Mouse (Mus musculus) liver, embryonic 11.5 days (tissue): ENCODE data around the gene Nudt14. TPM values are rescaled to one million over a fixed set of nuclear protein-coding genes. Genes with fewer than 3 reads are reported as not detected.

Source experiments
- ATAC-seq: fragments of 200-750 bp; cut with Nextera tagmentation; replicated peaks from 2 replicates; pipeline ENCODE4 v1.8.0; 2017; ENCODE audit warnings: moderate number of reproducible peaks, mild to moderate bottlenecking, moderate TSS enrichment, moderate library complexity; ENCODE audit not compliant: low FRiP score
- DNase-seq: peaks from one replicate; pipeline ENCODE4 v3.0.0-alpha.2; 2017; ENCODE audit warnings: low spot score
- H3K27ac ChIP-seq: fragments of 300-500 bp; sonication (generic); 2 replicates; pipeline ENCODE4 v1.5.1; 2014; ENCODE audit warnings: mild to moderate bottlenecking, low read depth, low read length, control low read depth
- H3K27me3 ChIP-seq: fragments of 300-500 bp; sonication (generic); replicated peaks from 2 replicates; pipeline ENCODE4 v1.6.1; 2014; ENCODE audit warnings: low read length, mixed read lengths; ENCODE audit not compliant: control insufficient read depth, insufficient read depth
- H3K36me3 ChIP-seq: fragments of 300-500 bp; sonication (generic); 2 replicates; pipeline ENCODE4 v1.6.1; 2014; ENCODE audit warnings: mild to moderate bottlenecking, low read length, moderate library complexity, mixed read lengths; ENCODE audit not compliant: control insufficient read depth, insufficient read depth
- H3K4me1 ChIP-seq: fragments of 300-500 bp; sonication (generic); replicated peaks from 2 replicates; pipeline ENCODE4 v1.6.1; 2014; ENCODE audit warnings: low read length, mixed read lengths; ENCODE audit not compliant: control insufficient read depth, insufficient read depth
- H3K4me2 ChIP-seq: fragments of 300-500 bp; sonication (generic); 2 replicates; pipeline ENCODE4 v1.6.1; 2014; ENCODE audit warnings: mild to moderate bottlenecking, control low read depth, moderate library complexity
- H3K4me3 ChIP-seq: fragments of 300-500 bp; sonication (generic); 2 replicates; pipeline ENCODE4 v1.5.1; 2014; ENCODE audit warnings: low read depth, low read length, control low read depth
- H3K9ac ChIP-seq: fragments of 300-500 bp; sonication (generic); 2 replicates; pipeline ENCODE4 v1.6.1; 2014; ENCODE audit warnings: low read depth, low read length, control low read depth
- H3K9me3 ChIP-seq: fragments of 300-500 bp; sonication (generic); 2 replicates; pipeline ENCODE4 v1.6.1; 2016; ENCODE audit warnings: low read length, inconsistent platforms, mixed read lengths; ENCODE audit not compliant: control insufficient read depth
- WGBS: fragments of 180-500 bp; shearing (Covaris S2); extraction: QIAGEN DNeasy Blood & Tissue Kit; methylation state at CpG from one replicate; pipeline ENCODE4 v1.1.7; 2014; 5-methylcytosine and 5-hydroxymethylcytosine counted together
- polyA plus RNA-seq: library from polyadenylated mRNA; unstranded; fragments of >200 nt; fragmentation: Nextera tagmentation; extraction: Ambion mirVana; gene quantifications from 2 replicates; pipeline ENCODE4 v1.2.1, GENCODE M21; 2014

The Nudt14 gene
- polyA plus RNA-seq, 1 experiment from 2014 or later: 43.2 TPM

- H3K9me3 ChIP-seq: no peaks in the 10 kb centered on the region
- H3K36me3 ChIP-seq: no peaks in the 10 kb centered on the region
- DNase-seq: no peak
- H3K9ac ChIP-seq: no peak overlapping the region
- H3K4me2 ChIP-seq: no peak overlapping the region
- no peak overlapping the region for H3K4me3 ChIP-seq
- H3K27ac ChIP-seq: no peak overlapping the region
- ATAC-seq: no peak
- WGBS: 43% methylated on average over 3 of the region's 3 CpGs
- peaks cover 28% of the 10 kb centered on the region for H3K27me3 ChIP-seq
- H3K4me1 ChIP-seq: peaks cover 7% of the 10 kb centered on the region; the same call in 1 of the 2 replicates
These were observed 11.1 kb upstream of the Nudt14 start for GRCm38 (mm10) chr12:112952926-112953565.

DNA sequence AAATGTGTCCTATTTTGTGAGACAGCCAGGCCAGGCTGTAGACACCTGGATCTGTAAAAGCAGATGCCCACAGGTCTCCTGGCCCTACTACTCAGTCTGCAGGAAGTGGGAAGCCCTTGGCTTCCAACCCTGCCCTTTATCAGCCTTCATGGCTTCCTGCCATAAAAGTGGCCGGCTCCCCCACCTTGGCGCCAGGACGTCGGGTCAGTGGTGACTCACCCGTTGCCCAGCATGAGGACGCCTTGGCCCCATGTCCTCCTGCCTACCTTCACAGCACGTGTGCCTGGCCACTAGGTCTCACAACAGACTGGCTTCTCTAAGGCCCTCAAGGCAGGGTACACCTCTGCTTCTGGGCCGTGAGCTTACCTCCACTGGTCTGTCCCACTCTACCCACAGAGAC is 10.5 kb upstream of the Nudt14 start:
- H3K27ac ChIP-seq: no peak overlapping the region
- H3K9me3 ChIP-seq: no peaks in the 10 kb centered on the region
- H3K27me3 ChIP-seq: peaks cover 29% of the 10 kb centered on the region
- H3K9ac ChIP-seq: no peak overlapping the region
- DNase-seq (no peak), ATAC-seq (peak; percentile 11; the same call in 1 of the 2 replicates)
- H3K36me3 ChIP-seq: no peaks in the 10 kb centered on the region
- 28% methylated on average over 8 of the region's 8 CpGs for WGBS
- no peak overlapping the region for H3K4me3 ChIP-seq
- H3K4me2 ChIP-seq: no peak overlapping the region
- peaks cover 7% of the 10 kb centered on the region; the same call in 1 of the 2 replicates for H3K4me1 ChIP-seq

GRCm38 (mm10) chr12:112951150-112951842 is 9.4 kb upstream of the Nudt14 start:
- Histone ChIP-seq H3K4me3 (no peak overlapping the region), H3K4me1 (peaks cover 7% of the 10 kb centered on the region; the same call in 1 of the 2 replicates), H3K36me3 (no peaks in the 10 kb centered on the region), H3K9me3 (no peaks in the 10 kb centered on the region), H3K27ac (peak overlapping the region; percentile 16), H3K27me3 (peaks cover 29% of the 10 kb centered on the region), H3K9ac (no peak overlapping the region), H3K4me2 (no peak overlapping the region)
- DNase-seq: no peak
- ATAC-seq: no peak
- 26% methylated on average over 7 of the region's 7 CpGs for WGBS

DNA sequence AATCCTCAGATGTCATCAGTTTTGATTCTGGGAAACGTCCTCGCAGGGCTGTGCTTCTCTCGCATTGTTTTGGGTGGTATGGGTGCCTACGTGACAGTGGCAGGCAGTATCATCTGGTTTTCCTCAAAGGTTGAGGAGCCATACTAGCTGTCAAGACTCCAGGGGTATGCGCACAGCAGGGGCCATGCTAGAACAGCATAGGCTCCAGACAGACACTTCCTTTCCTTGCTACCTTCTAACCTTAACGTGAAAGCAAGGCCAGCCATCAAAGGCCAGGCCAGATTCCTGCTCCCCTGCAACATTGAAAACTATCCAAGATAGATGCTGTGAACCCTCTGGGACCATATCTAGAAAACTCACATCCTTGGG is 8.8 kb upstream of the Nudt14 start:
- peaks cover 29% of the 10 kb centered on the region for H3K27me3 ChIP-seq

DNA sequence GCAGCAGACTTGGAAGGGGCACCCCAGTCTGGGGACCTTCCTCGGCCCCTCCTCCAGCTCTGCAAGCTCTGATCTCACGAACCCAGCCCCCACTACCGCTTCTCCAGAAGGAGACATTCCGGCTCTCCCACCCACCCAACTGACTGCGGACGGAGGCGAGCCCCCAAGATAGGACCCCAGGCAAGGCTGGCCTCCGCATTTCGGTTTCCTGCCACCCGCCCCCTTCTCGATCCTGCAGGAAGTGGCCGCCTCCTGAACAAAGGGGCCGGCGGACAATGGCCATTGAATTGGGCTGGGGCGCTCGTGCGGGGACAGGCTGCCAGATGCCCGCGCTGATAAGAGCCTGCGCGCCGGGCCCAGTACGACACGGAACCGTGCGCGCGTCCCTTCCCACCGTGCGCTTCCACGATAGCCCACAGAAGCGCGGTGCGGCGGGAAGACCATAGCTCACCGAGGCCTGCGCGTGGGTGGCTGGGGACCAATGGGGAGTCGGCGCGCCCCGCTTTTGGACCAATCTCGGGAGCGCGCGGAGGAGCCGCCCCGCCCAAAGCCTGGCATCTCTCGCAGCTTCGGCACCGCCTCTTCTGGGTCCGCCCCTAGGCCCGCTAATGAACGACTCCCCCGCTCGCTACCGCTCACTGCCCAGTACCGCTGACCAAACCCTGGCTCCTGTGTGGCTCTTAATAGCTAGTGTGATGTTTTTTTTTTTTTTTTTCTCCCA is 8.3 kb upstream of the Nudt14 start:
- Histone ChIP-seq H3K4me2 (peak overlapping the region; percentile 97), H3K36me3 (no peaks in the 10 kb centered on the region), H3K27ac (peak overlapping the region; percentile 72), H3K9ac (peak overlapping the region; percentile 64), H3K9me3 (no peaks in the 10 kb centered on the region), H3K27me3 (peaks cover 29% of the 10 kb centered on the region), H3K4me3 (peak overlapping the region; percentile 62), H3K4me1 (peaks cover 7% of the 10 kb centered on the region; the same call in 1 of the 2 replicates)
- DNase-seq (peak; percentile 82), ATAC-seq (peak; percentile 71)
- under 1% methylated on average over 58 of the region's 58 CpGs for WGBS

More for the DNA sequence above, 8.8 kb upstream of the Nudt14 start:
- H3K27ac ChIP-seq: peak overlapping the region; percentile 16
- no peak overlapping the region for H3K9ac ChIP-seq
- peak overlapping the region; percentile 62 for H3K4me3 ChIP-seq
- no peaks in the 10 kb centered on the region for H3K9me3 ChIP-seq
- peak overlapping the region; percentile 97 for H3K4me2 ChIP-seq
- 10% methylated on average over 6 of the region's 6 CpGs for WGBS
- H3K36me3 ChIP-seq: no peaks in the 10 kb centered on the region
- ATAC-seq (no peak), DNase-seq (no peak)
- H3K4me1 ChIP-seq: peaks cover 7% of the 10 kb centered on the region; the same call in 1 of the 2 replicates

GRCm38 (mm10) chr12:112947307-112947706 is 5.4 kb upstream of the Nudt14 start:
- WGBS: 24% methylated on average over 4 of the region's 4 CpGs
- Histone ChIP-seq H3K4me3 (no peak overlapping the region), H3K4me2 (no peak overlapping the region), H3K9me3 (no peaks in the 10 kb centered on the region), H3K27me3 (peaks cover 25% of the 10 kb centered on the region), H3K36me3 (no peaks in the 10 kb centered on the region), H3K9ac (no peak overlapping the region), H3K4me1 (peaks cover 8% of the 10 kb centered on the region; the same call in 1 of the 2 replicates), H3K27ac (no peak overlapping the region)
- no peak for DNase-seq
- no peak for ATAC-seq

DNA sequence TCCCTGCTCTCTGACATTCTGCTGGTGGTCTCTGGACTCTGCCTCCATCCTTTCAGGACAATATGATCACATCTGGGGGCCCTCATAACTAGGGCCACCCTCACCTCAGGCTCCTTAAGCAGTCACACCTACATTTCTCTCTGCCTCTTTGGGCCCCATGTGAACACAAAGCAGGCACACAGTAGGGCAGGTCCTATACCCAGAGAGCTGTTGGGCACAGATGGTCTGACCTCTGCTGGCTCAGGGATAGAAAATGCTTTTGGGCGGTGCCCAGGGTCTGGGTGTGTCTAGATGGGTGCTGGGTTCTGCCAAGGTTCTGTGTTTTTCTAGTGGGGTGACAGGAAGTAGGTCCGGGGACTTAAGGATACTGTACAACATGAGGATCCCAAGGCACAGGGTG is 1.7 kb upstream of the Nudt14 start:
- WGBS: 86% methylated on average over 2 of the region's 2 CpGs
- Histone ChIP-seq H3K36me3 (no peaks in the 10 kb centered on the region), H3K9me3 (no peaks in the 10 kb centered on the region), H3K4me3 (no peak overlapping the region), H3K27me3 (peaks cover 7% of the 10 kb centered on the region; the same call in 1 of the 2 replicates), H3K9ac (no peak overlapping the region), H3K27ac (no peak overlapping the region), H3K4me1 (peaks cover 9% of the 10 kb centered on the region; the same call in 1 of the 2 replicates), H3K4me2 (no peak overlapping the region)
- DNase-seq (no peak), ATAC-seq (no peak)

- DNase-seq (no peak), ATAC-seq (0 out of 2 replicates have a peak, but pooled peaks have one; percentile 1)
- Histone ChIP-seq H3K9me3 (no peaks in the 10 kb centered on the region), H3K27ac (no peak overlapping the region), H3K4me3 (peak overlapping the region; percentile 81), H3K36me3 (no peaks in the 10 kb centered on the region), H3K4me1 (peaks cover 12% of the 10 kb centered on the region; the same call in 1 of the 2 replicates), H3K4me2 (peak overlapping the region; percentile 81), H3K9ac (peak overlapping the region; percentile 77), H3K27me3 (no peaks in the 10 kb centered on the region)
- 46% methylated on average over 10 of the region's 10 CpGs for WGBS
These were observed 658 bp downstream of the Nudt14 start for GRCm38 (mm10) chr12:112941156-112941775.
